ENCODE assay signal across 8 mouse cellular contexts in genomic region chr11:120784064-120784791, GRCm38 (mm10). TPM values are rescaled to one million over a fixed set of nuclear protein-coding genes. Genes with fewer than 3 reads are reported as not detected.
DNase-seq lines count a peak whose midpoint lies in the region; ATAC-seq and TF ChIP-seq lines count a peak whose summit lies in the region.

Gene Rfng, minus strand, starts transcription at chr11:120784207.
Gene Gps1, plus strand, starts transcription at chr11:120784272.

- H3K9ac ChIP-seq in MEL (ENCODE audit: control insufficient read depth, low read depth, low read length, poor library complexity, severe bottlenecking): peak within 1 kb of the TSS; percentile 87
- H3K9ac ChIP-seq in forebrain, postnatal 0 days: peak within 1 kb of the TSS; percentile 97

- H3K27ac ChIP-seq in MEL (ENCODE audit: control insufficient read depth, low read depth, low read length): peak within 1 kb of the TSS; percentile 85
- H3K27ac ChIP-seq in forebrain, postnatal 0 days (ENCODE audit: low read depth, low read length): peak within 1 kb of the TSS; percentile 83

- WGBS in forebrain, postnatal 0 days: 3% methylated on average over 96 of the region's 107 CpGs

- peak; percentile 92 for DNase-seq in MEL (ENCODE audit: low read depth, low spot score)
- DNase-seq in cerebellum, adult 18-20 months: peak; percentile 85 to 89
- DNase-seq in forebrain, postnatal 0 days: peak; percentile 84
- DNase-seq in layer of hippocampus, postnatal 10 days (ENCODE audit: low spot score in 2 of 2): peak; percentile 76 to 86
- peak; percentile 87 for DNase-seq in lung, postnatal 10 days
- peak; percentile 58 for DNase-seq in retina, adult 2 months (ENCODE audit: low read depth, low spot score)
- DNase-seq in thymus, postnatal 25 days: peak; percentile 85

- peak; percentile 55 to 79 for TF ChIP-seq POLR2A in MEL (IDR thresholded peaks at IDR 0.05; ENCODE audit: control insufficient read depth in 1 of 2, insufficient read depth in 1 of 2, low read depth in 1 of 2, low read length in 2 of 2, poor library complexity in 1 of 2)

- TF ChIP-seq CTCF in MEL (IDR thresholded peaks at IDR 0.05 in 2 of 3, conservative IDR thresholded peaks at IDR 0.05 in 1 of 3; ENCODE audit: control insufficient read depth in 1 of 3, insufficient read depth in 1 of 3, low read depth in 2 of 3, low read length in 3 of 3, poor library complexity in 1 of 3, severe bottlenecking in 1 of 3): no peak
- no peak for TF ChIP-seq CTCF in forebrain, postnatal 0 days (IDR thresholded peaks at IDR 0.05; ENCODE audit: low read depth)

- H3K27me3 ChIP-seq in MEL (ENCODE audit: control insufficient read depth in 1 of 2, insufficient read depth in 2 of 2, low read length in 2 of 2): no peaks in the 10 kb centered on the region
- no peaks in the 10 kb centered on the region for H3K27me3 ChIP-seq in forebrain, postnatal 0 days (ENCODE audit: insufficient read depth, low read length)

- peaks cover 2 to 7% of the 10 kb centered on the region in 2 experiments for H3K36me3 ChIP-seq in MEL (ENCODE audit: control insufficient read depth in 1 of 2, insufficient read depth in 2 of 2, low read length in 2 of 2)
- peaks cover 52% of the 10 kb centered on the region for H3K36me3 ChIP-seq in forebrain, postnatal 0 days (ENCODE audit: insufficient read depth)

- TF ChIP-seq EP300 in MEL (IDR thresholded peaks at IDR 0.05; ENCODE audit: low read depth in 1 of 2, low read length in 2 of 2): no peak

- no peak for TF ChIP-seq RAD21 in MEL (IDR thresholded peaks at IDR 0.05; ENCODE audit: low read depth, low read length)

- H3K9me3 ChIP-seq in MEL (replicated peaks; ENCODE audit: insufficient read depth, low read length): no peaks in the 10 kb centered on the region
- H3K9me3 ChIP-seq in forebrain, postnatal 0 days (ENCODE audit: low read length): no peaks in the 10 kb centered on the region

- H3K4me2 ChIP-seq in forebrain, postnatal 0 days (ENCODE audit: low read depth): peak within 1 kb of the TSS; percentile 89

- H3K79me2 ChIP-seq in MEL (ENCODE audit: control insufficient read depth, insufficient read depth, low read length, poor library complexity): peaks cover 26% of the 10 kb centered on the region

- H3K4me1 ChIP-seq in MEL (ENCODE audit: control insufficient read depth in 1 of 2, insufficient read depth in 2 of 2, low read length in 2 of 2): peaks cover 0 to 16% of the 10 kb centered on the region in 2 experiments; a peak in 1 of 4 replicates
- peaks cover 9% of the 10 kb centered on the region for H3K4me1 ChIP-seq in forebrain, postnatal 0 days (ENCODE audit: insufficient read depth)

- ATAC-seq in forebrain, postnatal 0 days: peak; percentile 95
- peak; percentile 69 to 71 for ATAC-seq in hematopoietic stem cell, adult 5-6 weeks (replicated peaks in 1 of 2; ENCODE audit: insufficient read depth in 1 of 2, low FRiP score in 2 of 2, low TSS enrichment in 1 of 2, low read depth in 1 of 2, poor library complexity in 2 of 2, severe bottlenecking in 2 of 2)

- peak within 1 kb of the TSS; percentile 79 to 95 for H3K4me3 ChIP-seq in MEL (ENCODE audit: control insufficient read depth in 1 of 2, insufficient read depth in 1 of 2, low read depth in 2 of 2, low read length in 2 of 2)
- peak within 1 kb of the TSS; percentile 88 for H3K4me3 ChIP-seq in forebrain, postnatal 0 days (ENCODE audit: low read depth, low read length)

TF ChIP-seq in MEL, 35 proteins besides CTCF, POLR2A, EP300 and RAD21:
- TF ChIP-seq USF1 (IDR thresholded peaks at IDR 0.05; ENCODE audit: low read depth, low read length) (no peak), MYC (IDR thresholded peaks at IDR 0.05; ENCODE audit: low read depth, low read length) (no peak), E2F4 (IDR thresholded peaks at IDR 0.05; ENCODE audit: borderline replicate concordance, low read depth, low read length) (no peak), HCFC1 (IDR thresholded peaks at IDR 0.05; ENCODE audit: low read depth, low read length) (peak; percentile 91), CHD1 (IDR thresholded peaks at IDR 0.05; ENCODE audit: low read depth, low read length) (no peak), ZMIZ1 (IDR thresholded peaks at IDR 0.05; ENCODE audit: low read depth, low read length) (no peak; the same call in 1 of the 2 replicates), MYB (IDR thresholded peaks at IDR 0.05; ENCODE audit: low read depth, low read length) (no peak), ETS1 (IDR thresholded peaks at IDR 0.05; ENCODE audit: low read depth, low read length) (no peak; the same call in 1 of the 2 replicates), JUND (IDR thresholded peaks at IDR 0.05; ENCODE audit: low read depth, low read length) (no peak), GATA1 (IDR thresholded peaks at IDR 0.05; ENCODE audit: low read depth, low read length) (no peak), BHLHE40 (IDR thresholded peaks at IDR 0.05; ENCODE audit: borderline replicate concordance, low read depth, low read length) (no peak), MAFK (IDR thresholded peaks at IDR 0.05; ENCODE audit: borderline replicate concordance, low read depth, low read length) (no peak), NRF1 (IDR thresholded peaks at IDR 0.05; ENCODE audit: insufficient read depth, low read depth, low read length, poor library complexity, severe bottlenecking) (no peak), CHD2 (IDR thresholded peaks at IDR 0.05; ENCODE audit: low read length) (no peak), TAL1 (IDR thresholded peaks at IDR 0.05; ENCODE audit: low read length) (no peak), MAZ (IDR thresholded peaks at IDR 0.05; ENCODE audit: low read depth, low read length) (peak; percentile 98; the same call in 1 of the 2 replicates), SIN3A (IDR thresholded peaks at IDR 0.05; ENCODE audit: low read length) (peak; percentile 89), NELFE (IDR thresholded peaks at IDR 0.05; ENCODE audit: low read depth, low read length) (peak; percentile 65), ZC3H11A (IDR thresholded peaks at IDR 0.05; ENCODE audit: low read depth, low read length) (no peak), USF2 (IDR thresholded peaks at IDR 0.05; ENCODE audit: borderline replicate concordance in 1 of 2, insufficient read depth in 1 of 2, low read depth in 1 of 2, low read length in 2 of 2) (no peak), MAX (IDR thresholded peaks at IDR 0.05; ENCODE audit: low read length) (peak; percentile 55), UBTF (IDR thresholded peaks at IDR 0.05; ENCODE audit: borderline replicate concordance, insufficient read depth, low read depth, low read length) (no peak), MEF2A (IDR thresholded peaks at IDR 0.05; ENCODE audit: extremely low read depth, insufficient replicate concordance, low read depth, low read length, poor library complexity, severe bottlenecking) (no peak), MXI1 (IDR thresholded peaks at IDR 0.05; ENCODE audit: low read depth, low read length) (peak; percentile 78; the same call in 1 of the 2 replicates), ELF1 (IDR thresholded peaks at IDR 0.05; ENCODE audit: low read depth, low read length) (peak; percentile 79), TBP (IDR thresholded peaks at IDR 0.05; ENCODE audit: low read depth, low read length) (0 out of 2 replicates have a peak, but pooled peaks have one; percentile 29)
TF ChIP-seq in MEL: peak in this region for 8.

RNA-seq across cellular contexts. Expression of gene Rfng, which starts in this region (rescaled TPM):
- total RNA-seq in MEL (2012; rRNA removed): 10.9 and 12.7 TPM in 2 replicates
- 10 to 100 TPM in 1 of 2 experiments, not detected in 1; 40.7 TPM for polyA plus RNA-seq in MEL (2012; ENCODE audit: insufficient read depth in 1 of 2, insufficient read length in 2 of 2, low read depth in 1 of 2, low replicate concordance in 2 of 2, missing spikeins in 1 of 2)
- 61.9 and 82.8 TPM in 2 replicates for total RNA-seq in forebrain, postnatal 0 days (2014; rRNA removed)
- polyA plus RNA-seq in forebrain, postnatal 0 days (2015; fragmentation: Nextera tagmentation; extraction: Ambion mirVana): 114 and 125 TPM in 2 replicates
- total RNA-seq in hematopoietic stem cell, adult 5-6 weeks (2017): 2.6 and 4.0 TPM in 2 replicates
- total RNA-seq in layer of hippocampus, postnatal 10 days (2021): 10 to 100 TPM; 89.5 to 91.8 TPM

RNA-seq across cellular contexts. Expression of gene Gps1, which starts in this region (rescaled TPM):
- total RNA-seq in MEL (2012; rRNA removed): 206 and 266 TPM in 2 replicates
- 100 to 1,000 TPM; 173 to 219 TPM for polyA plus RNA-seq in MEL (2012; ENCODE audit: insufficient read depth in 1 of 2, insufficient read length in 2 of 2, low read depth in 1 of 2, low replicate concordance in 2 of 2, missing spikeins in 1 of 2)
- total RNA-seq in forebrain, postnatal 0 days (2014; rRNA removed): 228 and 240 TPM in 2 replicates
- 240 and 244 TPM in 2 replicates for polyA plus RNA-seq in forebrain, postnatal 0 days (2015; fragmentation: Nextera tagmentation; extraction: Ambion mirVana)
- 58.1 and 67.2 TPM in 2 replicates for total RNA-seq in hematopoietic stem cell, adult 5-6 weeks (2017)
- total RNA-seq in layer of hippocampus, postnatal 10 days (2021): 100 to 1,000 TPM; 136 to 144 TPM

Comparison
In these comparisons a context has a peak if more than half of its experiments do, and no peak if none do; other contexts are left out.
1. Peak in every context shown above with its lines: DNase-seq, ATAC-seq, H3K4me3 ChIP-seq and H3K27ac ChIP-seq.